Mouse (Mus musculus) kidney, adult 2 months (tissue): ENCODE measurements at regions not wholly inside any gene's neighbourhood (a gene's known extent, or its start where the extent isn't known, plus 50 kb on each side); places are given as distances from the start of the nearest gene placed in this dataset.

Experiments used
- CTCF ChIP-seq: fragments of 200-500 bp; conservative IDR thresholded peaks from 2 replicates; pipeline ENCODE4 v1.5.1; 2011; ENCODE audit warnings: low read depth, mild to moderate bottlenecking, control low read depth, low read length, moderate library complexity, mixed read lengths; ENCODE audit not compliant: insufficient read depth, insufficient read length
- POLR2A ChIP-seq: fragments of 200-500 bp; IDR thresholded peaks from one replicate; pipeline ENCODE4 v1.6.1; 2011; ENCODE audit warnings: low read depth, low read length, control low read depth

- no peak for TF ChIP-seq POLR2A
- no peak for TF ChIP-seq CTCF
Measured at GRCm38 (mm10) chr10:98700407-98700806, 213.8 kb upstream of the Atp2b1 start.
